Mouse (Mus musculus) left cerebral cortex, postnatal 14 days (tissue): ENCODE measurements around the gene Bcam. TPM values are rescaled to one million over a fixed set of nuclear protein-coding genes. Genes with fewer than 3 reads are reported as not detected.
"Not testable (repeated sequence)": the region's sequence is repeated elsewhere in the genome, so short reads cannot be mapped to it uniquely, and the experiment has no call there.

Experiments
- DNase-seq, 2 experiments: peaks; one replicate each; pipeline ENCODE4 v3.0.0; 2021 to 2022; ENCODE audit warnings: low spot score in 2 of 2, mixed read lengths in 1 of 2
- intact Hi-C: fragments of 180-260 bp; cut with DNase I; formaldehyde crosslinking; loops from one replicate; pipeline ENCODE4 v1.15.1; 2025
- total RNA-seq, 2 experiments: library from RNA; stranded (reverse); gene quantifications; 2 replicates each; pipeline ENCODE4 v1.2.3; 2021

The Bcam gene
- total RNA-seq, 2 experiments from 2014 or later = 10.7 to 11.0 TPM

- intact Hi-C loops = loop anchor here (2.0 kb wide), 1 partner anchor 41 kb away; the partner anchor contains the start of gene Nectin2
- DNase-seq = not testable (repeated sequence)
Observed at GRCm38 (mm10) chr7:19791504-19791903, 20.7 kb upstream of the Bcam start.

GRCm38 (mm10) chr7:19789904-19790347, 19.1 kb upstream of the Bcam start:
- intact Hi-C loops = loop anchor here (2.0 kb wide), 1 partner anchor 39 kb away; the partner anchor contains the start of gene Nectin2
- DNase-seq = peak; percentile 75 to 88

GRCm38 (mm10) chr7:19785874-19786458, 15.2 kb upstream of the Bcam start:
- intact Hi-C loops = no loop called here
- DNase-seq = no peak

GRCm38 (mm10) chr7:19784764-19785535, 14.1 kb upstream of the Bcam start:
- no peak for DNase-seq
- intact Hi-C loops = no loop called here

GRCm38 (mm10) chr7:19783630-19784029, 12.8 kb upstream of the Bcam start:
- intact Hi-C loops = no loop called here
- no peak for DNase-seq

- intact Hi-C loops = no loop called here
- peak; percentile 16 to 44 for DNase-seq
Observed at GRCm38 (mm10) chr7:19782645-19783044, 11.8 kb upstream of the Bcam start.

- no peak for DNase-seq
- intact Hi-C loops = no loop called here
Observed at GRCm38 (mm10) chr7:19781741-19782140, 10.9 kb upstream of the Bcam start.

- intact Hi-C loops = no loop called here
- DNase-seq = no peak
Observed at GRCm38 (mm10) chr7:19779903-19780302, 9.1 kb upstream of the Bcam start.

- intact Hi-C loops = no loop called here
Observed at GRCm38 (mm10) chr7:19778645-19779044, 7.8 kb upstream of the Bcam start.

GRCm38 (mm10) chr7:19777049-19777723, 6.4 kb upstream of the Bcam start:
- no peak for DNase-seq
- intact Hi-C loops = no loop called here

More at GRCm38 (mm10) chr7:19778645-19779044, 7.8 kb upstream of the Bcam start:
- no peak for DNase-seq

GRCm38 (mm10) chr7:19771682-19772081, 866 bp upstream of the Bcam start:
- DNase-seq = no peak
- intact Hi-C loops = no loop called here

- peak in 1 of 2 experiments; percentile 59 for DNase-seq
- intact Hi-C loops = no loop called here
Observed at GRCm38 (mm10) chr7:19770375-19770754, 451 bp downstream of the Bcam start.

- DNase-seq = no peak
- intact Hi-C loops = no loop called here
Observed at GRCm38 (mm10) chr7:19769434-19770374, 1.1 kb downstream of the Bcam start.

- no peak for DNase-seq
- intact Hi-C loops = no loop called here
Observed at GRCm38 (mm10) chr7:19769001-19769400, 1.8 kb downstream of the Bcam start.

GRCm38 (mm10) chr7:19768251-19768650, 2.6 kb downstream of the Bcam start:
- DNase-seq = no peak
- intact Hi-C loops = no loop called here

GRCm38 (mm10) chr7:19764581-19764980, 6.2 kb downstream of the Bcam start:
- intact Hi-C loops = no loop called here
- no peak for DNase-seq

- DNase-seq = no peak
- intact Hi-C loops = no loop called here
Observed at GRCm38 (mm10) chr7:19763829-19764477, 6.9 kb downstream of the Bcam start.

GRCm38 (mm10) chr7:19762283-19762682, 8.5 kb downstream of the Bcam start:
- intact Hi-C loops = no loop called here
- DNase-seq = no peak

- no peak for DNase-seq
- intact Hi-C loops = no loop called here
Observed at GRCm38 (mm10) chr7:19760021-19760420, 10.8 kb downstream of the Bcam start.
